Mouse (Mus musculus) 3134 (cell line): ENCODE measurements around the gene Gatad2b.

Experiments used
- DNase-seq: peaks from one replicate; pipeline ENCODE4 v3.0.0-alpha.2; 2011; ENCODE audit warnings: low spot score; ENCODE audit not compliant: insufficient read length; ENCODE audit errors: extremely low read depth

Gene Gatad2b

GRCm38 (mm10) chr3:90294064-90294440 is 1.1 kb downstream of the Gatad2b start:
- no peak for DNase-seq

- DNase-seq: no peak
Measured at GRCm38 (mm10) chr3:90294651-90295050, 1.7 kb downstream of the Gatad2b start.

GRCm38 (mm10) chr3:90305801-90306200 is 12.8 kb downstream of the Gatad2b start:
- no peak for DNase-seq

- DNase-seq: no peak
Measured at GRCm38 (mm10) chr3:90309589-90309988, 16.6 kb downstream of the Gatad2b start.

- no peak for DNase-seq
Measured at GRCm38 (mm10) chr3:90313367-90313766, 20.4 kb downstream of the Gatad2b start.

- DNase-seq: no peak
Measured at GRCm38 (mm10) chr3:90314241-90314640, 21.3 kb downstream of the Gatad2b start.

- no peak for DNase-seq
Measured at GRCm38 (mm10) chr3:90322289-90322688, 29.3 kb downstream of the Gatad2b start.

GRCm38 (mm10) chr3:90323119-90323518 is 30.1 kb downstream of the Gatad2b start:
- no peak for DNase-seq

- no peak for DNase-seq
Measured at GRCm38 (mm10) chr3:90332485-90332884, 39.5 kb downstream of the Gatad2b start.

GRCm38 (mm10) chr3:90335517-90335916 is 42.5 kb downstream of the Gatad2b start:
- DNase-seq: no peak

- DNase-seq: no peak
Measured at GRCm38 (mm10) chr3:90338190-90338589, 45.2 kb downstream of the Gatad2b start.

- no peak for DNase-seq
Measured at GRCm38 (mm10) chr3:90340177-90340576, 47.2 kb downstream of the Gatad2b start.

GRCm38 (mm10) chr3:90342853-90343252 is 49.9 kb downstream of the Gatad2b start:
- DNase-seq: peak; percentile 40

GRCm38 (mm10) chr3:90347847-90348246 is 54.9 kb downstream of the Gatad2b start:
- DNase-seq: no peak

GRCm38 (mm10) chr3:90357959-90358358 is 65.0 kb downstream of the Gatad2b start:
- no peak for DNase-seq

GRCm38 (mm10) chr3:90359230-90359629 is 66.3 kb downstream of the Gatad2b start:
- no peak for DNase-seq

GRCm38 (mm10) chr3:90361476-90361875 is 68.5 kb downstream of the Gatad2b start:
- no peak for DNase-seq

- no peak for DNase-seq
Measured at GRCm38 (mm10) chr3:90362346-90362745, 69.4 kb downstream of the Gatad2b start.

- no peak for DNase-seq
Measured at GRCm38 (mm10) chr3:90367001-90367632, 74.1 kb downstream of the Gatad2b start.

GRCm38 (mm10) chr3:90369041-90369440 is 76.1 kb downstream of the Gatad2b start:
- no peak for DNase-seq

- DNase-seq: no peak
Measured at GRCm38 (mm10) chr3:90371857-90372256, 78.9 kb downstream of the Gatad2b start.

GRCm38 (mm10) chr3:90372817-90373216 is 79.8 kb downstream of the Gatad2b start:
- no peak for DNase-seq

- no peak for DNase-seq
Measured at GRCm38 (mm10) chr3:90373432-90374028, 80.6 kb downstream of the Gatad2b start.
